Mouse (Mus musculus): ENCODE measurements around the gene Rsu1. TPM values are rescaled to one million over a fixed set of nuclear protein-coding genes. Genes with fewer than 3 reads are reported as not detected.
"Not testable (repeated sequence)": the region's sequence is repeated elsewhere in the genome, so short reads cannot be mapped to it uniquely, and the experiment has no call there.

Rsu1 gene
- polyA plus RNA-seq, 1 experiment: 61.1 TPM

DNA sequence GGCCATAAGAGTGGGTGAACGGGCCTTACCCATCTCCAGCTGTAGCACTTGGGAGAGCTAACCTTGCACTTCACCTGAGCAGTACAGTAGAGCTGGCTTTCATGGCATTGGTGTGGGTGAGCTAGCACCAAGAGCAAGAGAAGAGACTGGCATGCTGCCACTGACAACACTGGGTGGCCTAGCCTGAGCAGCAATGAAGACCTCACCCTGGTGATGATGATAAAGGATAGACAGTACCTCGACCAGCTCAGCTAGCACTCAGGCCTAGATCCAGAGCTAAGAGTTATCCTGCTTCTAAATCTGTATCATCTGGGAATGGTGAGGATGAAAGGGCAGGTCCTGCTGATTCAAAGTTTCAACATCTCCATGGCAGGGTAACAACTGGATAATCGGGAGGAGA lies 88.1 kb downstream of the Rsu1 start:
- Histone ChIP-seq H3K4me1 (ENCODE audit: control insufficient read depth, insufficient read depth, low read length) (no peaks in the 10 kb centered on the region), H3K27me3 (replicated peaks; ENCODE audit: control insufficient read depth, insufficient read depth, low read length) (no peaks in the 10 kb centered on the region), H3K4me3 (ENCODE audit: insufficient read depth, low read depth, low read length) (no peak overlapping the region), H3K36me3 (ENCODE audit: control insufficient read depth, insufficient read depth, low read length) (no peaks in the 10 kb centered on the region), H3K27ac (ENCODE audit: insufficient read depth, low read depth, low read length) (no peak overlapping the region)
- WGBS: 93% methylated on average over 3 of the region's 3 CpGs
- no peak for DNase-seq
- no peak for TF ChIP-seq CTCF (conservative IDR thresholded peaks at IDR 0.05; ENCODE audit: insufficient read depth, insufficient read length, low read depth, low read length)
- TF ChIP-seq POLR2A (IDR thresholded peaks at IDR 0.05; ENCODE audit: low read depth, low read length): no peak

DNA sequence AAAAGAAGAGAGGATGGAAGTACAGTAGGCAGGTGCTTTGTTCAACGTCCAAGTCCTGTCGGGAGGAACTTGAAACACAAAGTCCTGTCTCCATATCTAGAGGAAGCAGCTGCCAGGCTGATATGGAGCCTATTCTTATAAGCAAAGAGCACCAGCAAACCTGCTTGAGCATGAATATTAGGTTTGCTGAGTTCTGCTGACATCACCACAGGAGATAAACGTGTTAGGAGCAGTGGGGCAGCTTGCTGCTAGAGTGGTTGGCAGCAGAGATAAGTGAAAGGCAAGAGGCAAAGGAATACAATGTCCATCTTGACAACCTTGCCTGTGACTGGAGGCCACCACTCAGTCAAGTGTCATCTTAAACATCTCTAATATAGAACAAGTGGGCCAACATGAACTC lies 89.3 kb downstream of the Rsu1 start:
- DNase-seq; H3K36me3 ChIP-seq (ENCODE audit: control insufficient read depth, insufficient read depth, low read length); H3K4me1 ChIP-seq (ENCODE audit: control insufficient read depth, insufficient read depth, low read length); H3K4me3 ChIP-seq (ENCODE audit: insufficient read depth, low read depth, low read length); H3K27me3 ChIP-seq (replicated peaks; ENCODE audit: control insufficient read depth, insufficient read depth, low read length); H3K27ac ChIP-seq (ENCODE audit: insufficient read depth, low read depth, low read length): not testable (repeated sequence)
- 67% methylated on average over 1 of the region's 3 CpGs for WGBS

DNA sequence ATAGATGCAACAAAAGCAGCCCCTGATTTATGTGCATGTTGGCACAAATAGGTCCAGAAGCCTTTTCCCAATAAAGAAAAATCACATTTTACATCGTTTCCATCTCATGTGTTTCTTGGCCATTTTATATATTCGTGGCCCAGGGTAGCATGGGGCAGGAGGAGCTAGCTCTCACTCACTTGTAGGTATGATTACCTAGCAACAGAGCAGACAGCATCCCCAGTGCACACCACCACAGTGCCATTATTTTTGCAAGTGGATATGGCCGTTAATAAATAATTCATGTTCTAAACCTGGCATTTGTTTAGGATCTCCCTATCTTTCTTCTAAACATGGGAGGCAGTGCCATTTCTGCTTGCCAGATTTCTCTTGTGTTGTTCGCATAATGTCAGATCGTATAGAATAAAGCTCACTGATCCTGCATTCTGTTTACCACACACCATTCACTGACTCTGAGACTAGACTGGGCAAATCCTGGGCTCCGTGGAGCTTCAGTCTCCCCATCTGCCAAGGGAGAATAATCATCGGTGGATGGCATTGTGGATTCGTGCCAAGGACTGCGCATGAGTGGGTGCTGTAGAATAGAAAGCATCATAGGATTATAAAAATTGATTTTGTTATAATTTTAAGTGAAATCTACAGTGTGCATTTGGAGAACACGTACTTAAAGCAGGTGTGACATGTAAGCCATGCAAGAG lies 93.4 kb downstream of the Rsu1 start:
- no peak for DNase-seq
- Histone ChIP-seq H3K36me3 (ENCODE audit: control insufficient read depth, insufficient read depth, low read length) (no peaks in the 10 kb centered on the region), H3K27ac (ENCODE audit: insufficient read depth, low read depth, low read length) (no peak overlapping the region), H3K4me3 (ENCODE audit: insufficient read depth, low read depth, low read length) (no peak overlapping the region), H3K27me3 (replicated peaks; ENCODE audit: control insufficient read depth, insufficient read depth, low read length) (no peaks in the 10 kb centered on the region), H3K4me1 (ENCODE audit: control insufficient read depth, insufficient read depth, low read length) (no peaks in the 10 kb centered on the region)
- 89% methylated on average over 10 of the region's 10 CpGs for WGBS
- TF ChIP-seq POLR2A (IDR thresholded peaks at IDR 0.05; ENCODE audit: low read depth, low read length) (no peak), CTCF (conservative IDR thresholded peaks at IDR 0.05; ENCODE audit: insufficient read depth, insufficient read length, low read depth, low read length) (no peak)

DNA sequence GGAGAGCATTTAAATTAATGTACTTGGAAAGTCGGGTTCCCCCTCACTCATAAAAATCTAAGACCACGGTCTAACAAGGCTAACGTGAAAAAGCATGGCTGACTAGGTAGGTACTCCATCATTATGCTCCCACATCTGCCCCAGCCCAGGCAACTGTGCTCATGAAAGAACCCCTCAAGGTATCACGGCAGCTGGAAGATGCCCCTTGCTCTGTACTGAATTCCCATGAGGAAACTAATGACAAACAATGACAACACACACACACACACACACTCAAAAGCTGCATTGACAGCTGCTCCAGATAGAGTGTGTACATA lies 95.0 kb downstream of the Rsu1 start:
- H3K27ac ChIP-seq (ENCODE audit: insufficient read depth, low read depth, low read length): no peak overlapping the region
- no peaks in the 10 kb centered on the region for H3K4me1 ChIP-seq (ENCODE audit: control insufficient read depth, insufficient read depth, low read length)
- TF ChIP-seq CTCF (conservative IDR thresholded peaks at IDR 0.05; ENCODE audit: insufficient read depth, insufficient read length, low read depth, low read length) (no peak), POLR2A (IDR thresholded peaks at IDR 0.05; ENCODE audit: low read depth, low read length) (no peak)
- no peaks in the 10 kb centered on the region for H3K36me3 ChIP-seq (ENCODE audit: control insufficient read depth, insufficient read depth, low read length)
- WGBS: 71% methylated on average over 4 of the region's 4 CpGs
- DNase-seq: no peak
- no peaks in the 10 kb centered on the region for H3K27me3 ChIP-seq (replicated peaks; ENCODE audit: control insufficient read depth, insufficient read depth, low read length)
- no peak overlapping the region for H3K4me3 ChIP-seq (ENCODE audit: insufficient read depth, low read depth, low read length)

DNA sequence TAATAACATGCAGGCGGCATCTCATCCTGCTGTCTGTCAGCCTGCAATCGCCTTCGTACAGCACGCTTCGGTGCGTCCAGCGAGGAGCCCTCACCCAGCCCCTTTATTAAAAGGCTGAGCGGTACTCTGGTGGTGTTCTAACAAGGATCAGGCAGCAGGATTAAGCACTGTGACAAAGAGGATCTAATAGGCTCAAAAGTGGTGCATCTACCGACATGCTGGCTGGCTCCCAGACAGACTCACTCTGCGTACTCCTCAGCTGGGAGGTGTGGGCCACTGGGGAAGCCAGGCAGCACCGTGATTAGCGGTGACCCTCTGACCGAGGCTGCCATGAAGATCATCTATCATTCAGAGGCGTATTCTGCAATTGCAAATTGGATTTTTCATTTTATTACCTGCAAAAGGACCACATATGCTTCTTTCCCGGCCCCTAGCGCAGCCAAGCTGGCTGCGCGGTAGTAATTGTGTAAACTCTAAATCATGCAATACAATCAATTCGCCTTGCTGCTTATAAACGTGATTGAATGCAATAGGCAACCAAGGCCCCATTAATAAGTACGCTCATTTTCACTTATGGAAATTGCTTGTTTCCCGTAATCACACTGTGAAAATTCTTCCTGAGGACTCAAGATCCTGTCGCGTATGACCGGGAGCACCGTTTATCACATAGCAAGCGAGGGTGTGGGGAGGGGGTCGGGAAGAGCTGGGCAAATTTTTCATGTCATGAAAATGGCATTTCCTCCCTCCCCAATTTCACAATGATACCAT lies 95.5 kb downstream of the Rsu1 start:
- WGBS: 74% methylated on average over 28 of the region's 28 CpGs
- H3K36me3 ChIP-seq (ENCODE audit: control insufficient read depth, insufficient read depth, low read length): no peaks in the 10 kb centered on the region
- TF ChIP-seq CTCF (conservative IDR thresholded peaks at IDR 0.05; ENCODE audit: insufficient read depth, insufficient read length, low read depth, low read length) (no peak), POLR2A (IDR thresholded peaks at IDR 0.05; ENCODE audit: low read depth, low read length) (no peak)

DNA sequence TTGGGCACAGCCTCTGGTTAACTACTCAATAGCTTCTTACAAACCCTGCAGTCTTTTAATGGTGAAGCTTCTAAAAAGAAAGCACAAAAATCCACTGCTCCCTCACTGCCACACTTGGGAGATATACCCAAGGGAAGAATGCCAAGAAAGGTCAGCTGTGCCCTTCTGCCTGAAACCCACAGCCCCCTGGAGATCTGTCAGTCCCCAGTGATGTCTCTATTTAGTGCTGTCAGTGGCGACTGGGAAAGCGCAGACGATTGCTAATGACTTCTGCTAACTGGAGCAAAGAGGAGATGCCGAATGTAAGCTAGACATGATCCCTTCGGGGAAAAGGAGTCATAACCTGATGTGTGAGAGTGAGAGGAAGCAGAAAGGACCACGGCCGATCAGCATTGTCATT lies 96.8 kb downstream of the Rsu1 start:
- H3K36me3 ChIP-seq (ENCODE audit: control insufficient read depth, insufficient read depth, low read length): no peaks in the 10 kb centered on the region
- TF ChIP-seq POLR2A (IDR thresholded peaks at IDR 0.05; ENCODE audit: low read depth, low read length) (no peak), CTCF (conservative IDR thresholded peaks at IDR 0.05; ENCODE audit: insufficient read depth, insufficient read length, low read depth, low read length) (no peak)
- 80% methylated on average over 7 of the region's 7 CpGs for WGBS

More for the DNA sequence above, 95.5 kb downstream of the Rsu1 start:
- Histone ChIP-seq H3K27ac (ENCODE audit: insufficient read depth, low read depth, low read length) (no peak overlapping the region), H3K4me3 (ENCODE audit: insufficient read depth, low read depth, low read length) (no peak overlapping the region), H3K27me3 (replicated peaks; ENCODE audit: control insufficient read depth, insufficient read depth, low read length) (no peaks in the 10 kb centered on the region), H3K4me1 (ENCODE audit: control insufficient read depth, insufficient read depth, low read length) (no peaks in the 10 kb centered on the region)
- DNase-seq: no peak

DNA sequence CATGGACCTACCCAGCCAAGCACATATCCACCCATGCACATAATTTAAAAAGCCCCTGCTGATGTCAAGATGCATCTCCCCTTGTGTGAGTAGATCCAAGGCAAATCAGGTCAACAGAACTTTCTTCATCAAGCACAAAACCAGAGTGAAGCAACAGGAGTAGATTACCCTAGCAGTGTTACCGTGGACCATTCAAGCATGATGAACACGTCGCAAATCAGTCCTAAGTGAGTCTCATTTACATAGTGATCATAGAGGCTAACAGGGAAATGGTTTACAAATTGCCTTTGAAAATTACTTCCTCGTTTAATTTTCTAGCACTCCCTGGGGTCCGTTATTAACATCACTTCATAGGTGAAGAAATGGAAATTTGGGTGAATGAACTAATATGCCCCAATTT lies 100.6 kb downstream of the Rsu1 start:
- Histone ChIP-seq H3K4me3 (ENCODE audit: insufficient read depth, low read depth, low read length) (no peak overlapping the region), H3K27ac (ENCODE audit: insufficient read depth, low read depth, low read length) (no peak overlapping the region), H3K36me3 (ENCODE audit: control insufficient read depth, insufficient read depth, low read length) (no peaks in the 10 kb centered on the region), H3K4me1 (ENCODE audit: control insufficient read depth, insufficient read depth, low read length) (no peaks in the 10 kb centered on the region), H3K27me3 (replicated peaks; ENCODE audit: control insufficient read depth, insufficient read depth, low read length) (no peaks in the 10 kb centered on the region)
- 53% methylated on average over 5 of the region's 5 CpGs for WGBS
- DNase-seq: no peak
- TF ChIP-seq CTCF (conservative IDR thresholded peaks at IDR 0.05; ENCODE audit: insufficient read depth, insufficient read length, low read depth, low read length) (no peak), POLR2A (IDR thresholded peaks at IDR 0.05; ENCODE audit: low read depth, low read length) (no peak)

More for the DNA sequence above, 96.8 kb downstream of the Rsu1 start:
- H3K4me3 ChIP-seq (ENCODE audit: insufficient read depth, low read depth, low read length): no peak overlapping the region
- H3K27me3 ChIP-seq (replicated peaks; ENCODE audit: control insufficient read depth, insufficient read depth, low read length): no peaks in the 10 kb centered on the region
- no peaks in the 10 kb centered on the region for H3K4me1 ChIP-seq (ENCODE audit: control insufficient read depth, insufficient read depth, low read length)
- no peak overlapping the region for H3K27ac ChIP-seq (ENCODE audit: insufficient read depth, low read depth, low read length)
- no peak for DNase-seq
